In the genomic region with DNA sequence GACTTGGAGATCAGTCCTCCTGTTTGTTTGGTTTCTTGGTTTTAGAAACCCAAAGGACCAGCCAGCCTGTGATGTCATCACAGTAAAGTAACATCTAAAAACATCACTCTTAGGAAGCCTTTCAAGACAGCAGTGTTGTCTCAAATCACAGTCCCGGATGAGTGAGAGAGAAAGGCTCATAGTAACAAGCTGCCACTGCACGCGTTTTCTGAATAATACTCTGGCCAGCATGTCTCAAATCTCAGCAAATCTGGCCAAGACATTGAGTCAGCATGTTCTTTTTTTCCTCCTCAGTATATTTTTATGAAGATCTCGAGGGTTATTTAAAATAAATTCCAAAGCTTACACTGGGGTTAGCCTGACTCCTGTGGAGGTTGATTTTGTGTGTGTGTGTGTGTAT, we compare ENCODE assay signal across 8 mouse cellular contexts.
DNase-seq lines count a peak whose midpoint lies in the region; ATAC-seq and TF ChIP-seq lines count a peak whose summit lies in the region.

No protein-coding gene starts in this region.

- peak overlapping the region; percentile 93 for H3K27ac ChIP-seq in kidney, postnatal 0 days
- H3K27ac ChIP-seq in heart, embryonic 16.5 days (ENCODE audit: low read length): peak overlapping the region; percentile 94
- no peak overlapping the region for H3K27ac ChIP-seq in liver, embryonic 15.5 days (replicated peaks)
- peak overlapping the region; percentile 88; the same call in 1 of the 2 replicates for H3K27ac ChIP-seq in stomach, embryonic 15.5 days

- H3K27me3 ChIP-seq in kidney, postnatal 0 days (ENCODE audit: insufficient read depth, low read length): no peaks in the 10 kb centered on the region
- no peaks in the 10 kb centered on the region for H3K27me3 ChIP-seq in heart, embryonic 16.5 days (ENCODE audit: control insufficient read depth, insufficient read depth, low read length)
- peaks cover 16% of the 10 kb centered on the region for H3K27me3 ChIP-seq in liver, embryonic 15.5 days
- H3K27me3 ChIP-seq in stomach, embryonic 15.5 days (replicated peaks): no peaks in the 10 kb centered on the region

- H3K4me1 ChIP-seq in kidney, postnatal 0 days (replicated peaks; ENCODE audit: insufficient read depth, low read length): peaks cover 33% of the 10 kb centered on the region
- H3K4me1 ChIP-seq in heart, embryonic 16.5 days (ENCODE audit: control insufficient read depth, insufficient read depth, low read length): peaks cover 43% of the 10 kb centered on the region
- H3K4me1 ChIP-seq in liver, embryonic 15.5 days (replicated peaks): peaks cover 20% of the 10 kb centered on the region
- peaks cover 18% of the 10 kb centered on the region for H3K4me1 ChIP-seq in stomach, embryonic 15.5 days

- no peak for ATAC-seq in kidney, postnatal 0 days (replicated peaks; ENCODE audit: low FRiP score, low read depth)
- no peak for ATAC-seq in heart, embryonic 16.5 days (replicated peaks; ENCODE audit: extremely low read depth, insufficient read depth, low FRiP score)
- no peak for ATAC-seq in liver, embryonic 15.5 days (ENCODE audit: insufficient read depth)
- no peak for ATAC-seq in stomach, embryonic 15.5 days (ENCODE audit: insufficient read depth, low FRiP score, low read depth)

- DNase-seq in kidney, postnatal 0 days (ENCODE audit: low spot score): peak; percentile 58
- DNase-seq in kidney, postnatal 14 days: no peak
- no peak for DNase-seq in adrenal gland, postnatal 4 days (ENCODE audit: low spot score in 2 of 2)
- no peak for DNase-seq in frontal cortex, postnatal 14 days (ENCODE audit: low spot score in 2 of 2)
- no peak for DNase-seq in cerebellum, adult 18-20 months

- H3K4me3 ChIP-seq in kidney, postnatal 0 days (replicated peaks; ENCODE audit: low read depth, low read length): peak overlapping the region; percentile 44
- peak overlapping the region; percentile 71 for H3K4me3 ChIP-seq in heart, embryonic 16.5 days (ENCODE audit: low read length)
- peak overlapping the region; percentile 48 for H3K4me3 ChIP-seq in liver, embryonic 15.5 days (replicated peaks)
- H3K4me3 ChIP-seq in stomach, embryonic 15.5 days (replicated peaks): peak overlapping the region; percentile 43

- WGBS in kidney, postnatal 0 days: 22% methylated on average over 4 of the region's 4 CpGs
- 20% methylated on average over 4 of the region's 4 CpGs for WGBS in heart, embryonic 16.5 days
- 37% methylated on average over 4 of the region's 4 CpGs for WGBS in liver, embryonic 15.5 days (ENCODE audit: insufficient replicate concordance)
- WGBS in stomach, embryonic 15.5 days: 23% methylated on average over 4 of the region's 4 CpGs

- no peaks in the 10 kb centered on the region for H3K9me3 ChIP-seq in kidney, postnatal 0 days (replicated peaks; ENCODE audit: low read length)
- no peaks in the 10 kb centered on the region for H3K9me3 ChIP-seq in heart, embryonic 16.5 days (replicated peaks; ENCODE audit: control insufficient read depth, low read length)
- H3K9me3 ChIP-seq in liver, embryonic 15.5 days (replicated peaks): no peaks in the 10 kb centered on the region
- no peaks in the 10 kb centered on the region for H3K9me3 ChIP-seq in stomach, embryonic 15.5 days

- peak overlapping the region; percentile 64 for H3K9ac ChIP-seq in kidney, postnatal 0 days (ENCODE audit: low read depth, low read length)
- peak overlapping the region; percentile 81 for H3K9ac ChIP-seq in heart, embryonic 16.5 days (ENCODE audit: low read length)
- H3K9ac ChIP-seq in liver, embryonic 15.5 days: 0 out of 2 replicates have a peak overlapping the region, but pooled peaks have one; percentile 30
- no peak overlapping the region for H3K9ac ChIP-seq in stomach, embryonic 15.5 days

- TF ChIP-seq CTCF in kidney, postnatal 0 days (IDR thresholded peaks at IDR 0.05; ENCODE audit: low read depth): no peak

- peaks cover 10% of the 10 kb centered on the region; the same call in 1 of the 2 replicates for H3K36me3 ChIP-seq in kidney, postnatal 0 days (ENCODE audit: insufficient read depth, low read length)
- H3K36me3 ChIP-seq in heart, embryonic 16.5 days (ENCODE audit: control insufficient read depth, insufficient read depth): peaks cover 18% of the 10 kb centered on the region; the same call in 1 of the 2 replicates
- H3K36me3 ChIP-seq in liver, embryonic 15.5 days (replicated peaks): peaks cover 17% of the 10 kb centered on the region
- H3K36me3 ChIP-seq in stomach, embryonic 15.5 days: 0 out of 2 replicates have a peak, but pooled peaks cover 13% of the 10 kb centered on the region

- peak overlapping the region; percentile 70 for H3K4me2 ChIP-seq in kidney, postnatal 0 days (ENCODE audit: low read length)
- peak overlapping the region; percentile 73 for H3K4me2 ChIP-seq in heart, embryonic 16.5 days (ENCODE audit: low read depth, low read length)
- peak overlapping the region; percentile 51 for H3K4me2 ChIP-seq in liver, embryonic 15.5 days
- H3K4me2 ChIP-seq in stomach, embryonic 15.5 days: peak overlapping the region; percentile 66
